Mouse (Mus musculus) CH12.LX (cell line): ENCODE data around the gene Tsr1. TPM values are rescaled to one million over a fixed set of nuclear protein-coding genes. Genes with fewer than 3 reads are reported as not detected.

ENCODE experiments used
- DNase-seq: peaks from one replicate; pipeline ENCODE4 v3.0.0-alpha.2; 2013; ENCODE audit errors: extremely low read depth
- H3K27ac ChIP-seq: 2 replicates; pipeline ENCODE4 v1.5.1; 2012; ENCODE audit warnings: low read depth, mild to moderate bottlenecking, control low read depth, moderate library complexity; ENCODE audit not compliant: insufficient read depth
- H3K27me3 ChIP-seq: replicated peaks from 2 replicates; pipeline ENCODE3; 2012; ENCODE audit warnings: inconsistent platforms
- H3K36me3 ChIP-seq, 2 experiments: replicated peaks in 1 of 2; 2 replicates each; pipeline versions ENCODE3 to v1.6.1; 2012; ENCODE audit warnings: inconsistent platforms in 1 of 2, low read length in 1 of 2, mild to moderate bottlenecking in 1 of 2, mixed read lengths in 1 of 2, moderate library complexity in 1 of 2; ENCODE audit not compliant: control insufficient read depth in 1 of 2, insufficient read depth in 1 of 2
- H3K4me1 ChIP-seq, 2 experiments: 2 replicates each; pipeline ENCODE4 v1.6.1; 2012; ENCODE audit warnings: inconsistent platforms in 1 of 2, moderate library complexity in 1 of 2; ENCODE audit not compliant: insufficient read depth in 2 of 2, control insufficient read depth in 1 of 2
- H3K4me2 ChIP-seq: 2 replicates; pipeline ENCODE4 v1.6.1; 2012; ENCODE audit warnings: low read depth, mild to moderate bottlenecking, control low read depth; ENCODE audit not compliant: poor library complexity, insufficient read depth, severe bottlenecking
- H3K4me3 ChIP-seq, 3 experiments: fragments of 150-350 bp in 1 of 3; sonication (generic) in 1 of 3; replicated peaks in 1 of 3; 2 replicates each; pipeline versions ENCODE3 to v1.5.1; 2011 to 2012; ENCODE audit warnings: low read depth in 2 of 3, low read length in 2 of 3, mild to moderate bottlenecking in 2 of 3, moderate library complexity in 2 of 3, control low read depth in 1 of 3, improper control_type of control experiment in 1 of 3, inconsistent platforms in 1 of 3, mixed read lengths in 1 of 3; ENCODE audit not compliant: poor library complexity in 1 of 3
- H3K79me2 ChIP-seq: replicated peaks from 2 replicates; pipeline ENCODE4 v1.6.1; 2012; ENCODE audit warnings: mild to moderate bottlenecking, moderate library complexity; ENCODE audit not compliant: control insufficient read depth, poor library complexity, insufficient read depth, severe bottlenecking; ENCODE audit errors: extremely low read depth
- H3K9ac ChIP-seq: 2 replicates; pipeline ENCODE4 v1.6.1; 2012; ENCODE audit warnings: low read depth, mild to moderate bottlenecking, control low read depth, moderate library complexity; ENCODE audit not compliant: insufficient read depth
- H3K9me3 ChIP-seq: replicated peaks from 2 replicates; pipeline ENCODE3; 2012; ENCODE audit warnings: low read length, inconsistent platforms, mixed read lengths
- BHLHE40 ChIP-seq: IDR thresholded peaks from 2 replicates; pipeline ENCODE4 v1.6.1; 2011; ENCODE audit warnings: mild to moderate bottlenecking, low read depth, low read length, improper control_type of control experiment
- CHD1 ChIP-seq: IDR thresholded peaks from 2 replicates; pipeline ENCODE4 v1.6.1; 2012; ENCODE audit warnings: low read depth, low read length, improper control_type of control experiment, inconsistent platforms
- CHD2 ChIP-seq: IDR thresholded peaks from 2 replicates; pipeline ENCODE4 v1.6.1; 2011; ENCODE audit warnings: low read length, improper control_type of control experiment
- ELF1 ChIP-seq: IDR thresholded peaks from 2 replicates; pipeline ENCODE4 v1.6.1; 2014; ENCODE audit warnings: low read depth, mild to moderate bottlenecking, inconsistent platforms, low read length, improper control_type of control experiment
- ETS1 ChIP-seq: conservative IDR thresholded peaks from 2 replicates; pipeline ENCODE4 v1.6.1; 2012; ENCODE audit warnings: low read depth, mild to moderate bottlenecking, inconsistent platforms, low read length, improper control_type of control experiment, moderate library complexity
- GABPA ChIP-seq: IDR thresholded peaks from 2 replicates; pipeline ENCODE4 v1.6.1; 2012; ENCODE audit warnings: low read depth, low read length, improper control_type of control experiment, inconsistent platforms; ENCODE audit not compliant: insufficient replicate concordance
- HCFC1 ChIP-seq: IDR thresholded peaks from 2 replicates; pipeline ENCODE4 v1.6.1; 2012; ENCODE audit warnings: low read depth, mild to moderate bottlenecking, inconsistent platforms, low read length, improper control_type of control experiment
- IRF4 ChIP-seq: IDR thresholded peaks from 2 replicates; pipeline ENCODE4 v1.6.1; 2014; ENCODE audit warnings: low read depth, mild to moderate bottlenecking, inconsistent platforms, low read length, improper control_type of control experiment
- JUN ChIP-seq: IDR thresholded peaks from 2 replicates; pipeline ENCODE4 v1.6.1; 2011; ENCODE audit warnings: low read depth, mild to moderate bottlenecking, low read length, improper control_type of control experiment, moderate library complexity; ENCODE audit not compliant: insufficient read depth
- JUND ChIP-seq: conservative IDR thresholded peaks from 2 replicates; pipeline ENCODE4 v1.6.1; 2011; ENCODE audit warnings: low read depth, low read length, improper control_type of control experiment
- MAFK ChIP-seq: IDR thresholded peaks from 2 replicates; pipeline ENCODE4 v1.6.1; 2011; ENCODE audit warnings: low read length, improper control_type of control experiment; ENCODE audit not compliant: insufficient replicate concordance
- MXI1 ChIP-seq: IDR thresholded peaks from 2 replicates; pipeline ENCODE4 v1.6.1; 2011; ENCODE audit warnings: mild to moderate bottlenecking, low read depth, low read length, improper control_type of control experiment
- MYC ChIP-seq: IDR thresholded peaks from 2 replicates; pipeline ENCODE4 v1.6.1; 2011; ENCODE audit warnings: low read depth, mild to moderate bottlenecking, improper control_type of control experiment, low read length
- NRF1 ChIP-seq: IDR thresholded peaks from 2 replicates; pipeline ENCODE4 v1.6.1; 2014; ENCODE audit warnings: low read depth, mild to moderate bottlenecking, inconsistent platforms, low read length, improper control_type of control experiment, moderate library complexity
- PAX5 ChIP-seq: IDR thresholded peaks from 2 replicates; pipeline ENCODE4 v1.6.1; 2012; ENCODE audit warnings: low read length, inconsistent platforms, mixed read lengths
- POLR2A ChIP-seq: IDR thresholded peaks from 2 replicates; pipeline ENCODE4 v1.6.1; 2011; ENCODE audit warnings: low read depth, mild to moderate bottlenecking, improper control_type of control experiment, low read length
- POLR2AphosphoS2 ChIP-seq: IDR thresholded peaks from 2 replicates; pipeline ENCODE4 v1.6.1; 2011; ENCODE audit warnings: low read depth, low read length, improper control_type of control experiment
- SIN3A ChIP-seq: IDR thresholded peaks from 2 replicates; pipeline ENCODE4 v1.6.1; 2012; ENCODE audit warnings: low read length, improper control_type of control experiment, inconsistent platforms
- SMC3 ChIP-seq: IDR thresholded peaks from 2 replicates; pipeline ENCODE4 v1.6.1; 2011; ENCODE audit warnings: low read depth, low read length, improper control_type of control experiment
- TCF12 ChIP-seq: IDR thresholded peaks from 2 replicates; pipeline ENCODE4 v1.6.1; 2014; ENCODE audit warnings: low read depth, mild to moderate bottlenecking, inconsistent platforms, low read length, improper control_type of control experiment
- UBTF ChIP-seq: IDR thresholded peaks from 2 replicates; pipeline ENCODE4 v1.6.1; 2012; ENCODE audit warnings: low read depth, mild to moderate bottlenecking, inconsistent platforms, low read length, improper control_type of control experiment, moderate library complexity
- ZC3H11A ChIP-seq: IDR thresholded peaks from 2 replicates; pipeline ENCODE4 v1.6.1; 2012; ENCODE audit warnings: low read depth, mild to moderate bottlenecking, inconsistent platforms, low read length, improper control_type of control experiment
- ZKSCAN1 ChIP-seq: IDR thresholded peaks from 2 replicates; pipeline ENCODE4 v1.6.1; 2012; ENCODE audit warnings: low read depth, inconsistent platforms, low read length, improper control_type of control experiment, borderline replicate concordance
- ZMIZ1 ChIP-seq: IDR thresholded peaks from 2 replicates; pipeline ENCODE4 v1.6.1; 2012; ENCODE audit warnings: low read depth, mild to moderate bottlenecking, inconsistent platforms, low read length, improper control_type of control experiment
- dilution Hi-C: fragments of 300-500 bp; cut with MboI; formaldehyde crosslinking; loops from 2 replicates; pipeline ENCODE4 v1.14.3; 2020; ENCODE audit warnings: low sequenced_read_pairs; ENCODE audit not compliant: extremely low pct_unique_long_range_greater_than_20kb, extremely low pct_ligation_motif_present
- in situ Hi-C: fragments of 300-500 bp; cut with MboI; formaldehyde crosslinking; loops from 3 replicates; pipeline ENCODE4 v1.14.3; 2019; ENCODE audit warnings: low sequenced_read_pairs, low pct_ligation_motif_present, low pct_unique_long_range_greater_than_20kb, mixed read lengths
- polyA plus RNA-seq: library from polyadenylated mRNA; unstranded; fragments of >175 nt; gene quantifications from 2 replicates; pipeline ENCODE4 v1.2.1, GENCODE M21; 2012; ENCODE audit warnings: low read depth; ENCODE audit not compliant: insufficient read length
- total RNA-seq, 2 experiments: library from RNA; depleted of rRNA; stranded (reverse); fragments of 300-350 nt in 1 of 2; fragments of >200 nt in 1 of 2; gene quantifications; 2 replicates each; pipeline ENCODE4 v1.2.3; 2012 to 2014

The Tsr1 gene
- total and polyA plus RNA-seq, 3 experiments = 85.2 to 149 (median 101) TPM

- in situ Hi-C loops = no loop called here
- Histone ChIP-seq H3K4me3 (no peak overlapping the region), H3K79me2 (no peaks in the 10 kb centered on the region), H3K4me1 (peaks cover 0 to 5% of the 10 kb centered on the region in 2 experiments; a peak in 1 of 4 replicates), H3K27me3 (no peaks in the 10 kb centered on the region), H3K36me3 (peaks cover 0 to 14% of the 10 kb centered on the region in 2 experiments), H3K9ac (no peak overlapping the region), H3K4me2 (no peak overlapping the region), H3K27ac (no peak overlapping the region), H3K9me3 (no peaks in the 10 kb centered on the region)
- DNase-seq = no peak
- dilution Hi-C loops = no loop called here
- no peak for TF ChIP-seq HCFC1
- TF ChIP-seq NRF1 = no peak
- TF ChIP-seq CHD1 = no peak
- TF ChIP-seq GABPA = no peak
- TF ChIP-seq JUND = no peak
- no peak for TF ChIP-seq POLR2AphosphoS2
- no peak for TF ChIP-seq IRF4
- TF ChIP-seq TCF12 = no peak
- no peak for TF ChIP-seq SMC3
- TF ChIP-seq BHLHE40 = no peak
- TF ChIP-seq JUN = no peak
- TF ChIP-seq MAFK = no peak
- no peak for TF ChIP-seq POLR2A
- TF ChIP-seq ZC3H11A = no peak
- TF ChIP-seq SIN3A = no peak
- no peak for TF ChIP-seq ZMIZ1
- TF ChIP-seq MYC = no peak
These were observed 28.3 kb upstream of the Tsr1 start for GRCm38 (mm10) chr11:74869603-74870002.

DNA sequence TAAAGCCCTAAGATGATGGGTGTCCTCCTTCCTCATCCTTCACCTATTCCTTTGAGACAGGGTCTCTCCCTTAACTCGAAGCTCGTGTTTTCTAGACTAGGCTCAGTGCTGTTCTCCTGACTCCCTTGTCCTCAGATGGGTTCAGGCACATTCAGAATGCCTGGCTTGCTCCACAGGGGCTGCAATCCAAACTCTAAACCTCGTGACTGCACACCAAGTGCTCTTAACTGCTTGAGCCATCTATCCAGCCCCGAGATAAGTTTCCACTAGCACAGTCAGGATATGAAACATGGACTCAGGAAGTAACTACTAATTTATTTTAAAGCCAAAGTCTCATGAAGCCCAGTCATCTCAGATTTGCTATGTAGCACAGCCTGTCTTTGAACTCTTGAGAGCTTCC is 27.3 kb upstream of the Tsr1 start:
- Histone ChIP-seq H3K36me3 (peaks cover 0 to 7% of the 10 kb centered on the region in 2 experiments), H3K27me3 (no peaks in the 10 kb centered on the region), H3K4me3 (no peak overlapping the region), H3K79me2 (no peaks in the 10 kb centered on the region), H3K4me1 (peaks cover 0 to 5% of the 10 kb centered on the region in 2 experiments; a peak in 1 of 4 replicates), H3K9ac (no peak overlapping the region), H3K9me3 (no peaks in the 10 kb centered on the region), H3K4me2 (no peak overlapping the region)
- in situ Hi-C loops (no loop called here), dilution Hi-C loops (no loop called here)
- no peak for DNase-seq
- no peak for TF ChIP-seq ZKSCAN1
- no peak for TF ChIP-seq MXI1
- no peak for TF ChIP-seq HCFC1
- TF ChIP-seq ETS1 = no peak
- no peak for TF ChIP-seq ELF1
- no peak for TF ChIP-seq GABPA
- TF ChIP-seq PAX5 = no peak
- no peak for TF ChIP-seq UBTF
- no peak for TF ChIP-seq CHD2
- no peak for TF ChIP-seq SIN3A
- no peak for TF ChIP-seq MYC
- TF ChIP-seq, all 38 proteins: peak for 0
- H3K27ac ChIP-seq = no peak overlapping the region
